Mouse (Mus musculus): ENCODE data around the gene Actr2.
A peak's percentile ranks its signal among the peaks of the same experiment; 100 is the strongest.

DNA sequence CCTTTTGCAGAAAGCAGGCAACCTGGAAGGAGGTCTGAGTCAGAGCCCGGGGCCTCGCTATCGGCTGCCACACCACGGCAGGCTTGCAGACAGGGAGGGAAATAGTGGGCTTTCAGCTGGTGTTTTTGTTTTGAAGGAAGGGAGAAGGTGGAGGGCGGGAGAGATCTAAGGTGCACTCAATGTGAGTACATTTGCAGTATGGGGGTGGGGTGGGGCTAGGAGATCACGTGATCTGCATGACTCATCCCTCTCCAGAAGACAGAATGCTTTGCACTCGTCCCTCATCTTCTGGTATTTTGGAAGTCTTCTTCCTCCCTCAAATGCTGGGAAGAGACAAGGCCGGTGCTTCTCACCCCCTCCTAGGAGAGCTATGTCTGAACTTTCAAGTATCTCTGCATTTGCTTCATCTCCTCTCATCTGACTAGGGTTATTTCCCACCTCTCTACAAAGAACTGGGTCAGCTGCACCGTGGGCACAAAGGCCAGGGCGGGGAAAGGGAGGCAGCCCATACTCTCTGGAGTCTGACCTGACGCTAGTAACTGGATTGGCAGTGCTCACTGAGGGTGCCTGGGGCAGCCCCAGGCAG lies 77.3 kb downstream of the Actr2 start:
- TF ChIP-seq POLR2A (IDR thresholded peaks at IDR 0.05; ENCODE audit: insufficient read depth, low read depth, low read length) (no peak), CTCF (IDR thresholded peaks at IDR 0.05; ENCODE audit: insufficient read depth, low read depth, low read length) (peak; percentile 7; the same call in 1 of the 2 replicates)
